Mouse (Mus musculus) bone marrow macrophage, adult 2 months (primary cell): ENCODE results near the gene Slc13a2.

Experiments used
- CTCF ChIP-seq: IDR thresholded peaks from 2 replicates; pipeline ENCODE4 v1.5.1; 2012; ENCODE audit warnings: low read depth, mild to moderate bottlenecking, low read length, moderate library complexity
- POLR2A ChIP-seq: IDR thresholded peaks from 2 replicates; pipeline ENCODE4 v1.6.1; 2012; ENCODE audit warnings: mild to moderate bottlenecking, low read depth, low read length, borderline replicate concordance

- no peak for TF ChIP-seq POLR2A
- no peak for TF ChIP-seq CTCF
Measured at GRCm38 (mm10) chr11:78374147-78374546, 47.9 kb downstream of the Slc13a2 start.
